ENCODE assay signal across 19 mouse cellular contexts in the genomic region with DNA sequence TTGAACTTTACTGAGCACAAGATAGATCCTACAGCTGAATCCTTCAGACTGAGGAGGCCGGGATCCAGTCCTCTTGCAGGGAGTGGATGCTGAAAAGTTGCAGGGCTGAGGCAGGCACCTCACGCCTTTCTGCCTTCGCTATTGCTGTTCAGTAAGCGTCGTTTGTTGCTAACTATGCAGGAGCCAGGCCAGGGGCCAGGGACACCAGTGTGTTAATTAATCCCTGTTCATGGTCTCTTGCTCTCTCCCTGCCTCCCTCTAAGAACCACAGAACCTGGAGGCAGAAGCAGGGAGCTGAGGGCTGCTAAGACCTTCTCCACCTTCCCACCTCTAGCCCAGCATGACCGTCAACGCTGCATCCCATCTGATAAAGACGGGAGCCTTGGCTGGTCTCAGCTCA. TPM values are rescaled to one million over a fixed set of nuclear protein-coding genes. Genes with fewer than 3 reads are reported as not detected.
DNase-seq lines count a peak whose midpoint lies in the region; ATAC-seq and TF ChIP-seq lines count a peak whose summit lies in the region.
"Had no signal": no experiment of that assay in that cellular context is flagged by ENCODE, and none has a peak within 500 bp of the region (broad histone marks: within the 10 kb centered on the region; RNA-seq: fewer than 3 reads in every experiment).

No protein-coding gene starts in this region.

- no peak for DNase-seq in cerebellum, adult 2 months
- no peak for DNase-seq in cerebellum, postnatal 36 days
- DNase-seq: adrenal gland, adult 8-10 months; adrenal gland, postnatal 14 days; adrenal gland, postnatal 36 days; B cell, adult 2 months; forebrain, postnatal 0 days had no signal

- no peak for ATAC-seq in intestine, embryonic 16.5 days
- ATAC-seq in intestine, embryonic 15.5 days: no peak; the same call in 1 of the 2 replicates
- ATAC-seq in intestine, postnatal 0 days: no peak
- ATAC-seq: activated CD4-positive, CD25-positive, alpha-beta regulatory T cell, adult 4 months; CD4-positive, CD25-positive, alpha-beta regulatory T cell, adult 4 months; forebrain, embryonic 13.5 days; forebrain, embryonic 15.5 days; forebrain, postnatal 0 days; Patski had no signal

- H3K9me3 ChIP-seq in intestine, embryonic 16.5 days (ENCODE audit: control insufficient read depth, low read length): no peaks in the 10 kb centered on the region
- H3K9me3 ChIP-seq in intestine, embryonic 15.5 days: no peaks in the 10 kb centered on the region
- no peaks in the 10 kb centered on the region for H3K9me3 ChIP-seq in intestine, postnatal 0 days (ENCODE audit: control insufficient read depth)
- H3K9me3 ChIP-seq: embryonic facial prominence, embryonic 10.5 days; embryonic facial prominence, embryonic 12.5 days; forebrain, embryonic 13.5 days; forebrain, embryonic 15.5 days; G1E had no signal

- H3K4me2 ChIP-seq in intestine, embryonic 16.5 days (ENCODE audit: low read depth, low read length): no peak overlapping the region
- no peak overlapping the region for H3K4me2 ChIP-seq in intestine, embryonic 15.5 days (replicated peaks)
- H3K4me2 ChIP-seq in intestine, postnatal 0 days (replicated peaks; ENCODE audit: low read depth): 0 out of 2 replicates have a peak overlapping the region, but pooled peaks have one; percentile 9
- H3K4me2 ChIP-seq: embryonic facial prominence, embryonic 12.5 days; forebrain, embryonic 13.5 days; forebrain, embryonic 15.5 days had no signal

- peak overlapping the region; percentile 100 for H3K27ac ChIP-seq in cerebellum, adult 2 months (ENCODE audit: insufficient read depth, low read length)
- no peak overlapping the region for H3K27ac ChIP-seq in intestine, embryonic 16.5 days (ENCODE audit: low read length)
- H3K27ac ChIP-seq in intestine, embryonic 15.5 days: no peak overlapping the region
- peak overlapping the region; percentile 57; the same call in 1 of the 2 replicates for H3K27ac ChIP-seq in intestine, postnatal 0 days (ENCODE audit: low read depth, low read length)
- H3K27ac ChIP-seq: embryonic facial prominence, embryonic 10.5 days; embryonic facial prominence, embryonic 12.5 days; forebrain, embryonic 13.5 days; forebrain, embryonic 15.5 days had no signal

- H3K27me3 ChIP-seq in cerebellum, adult 2 months (ENCODE audit: control insufficient read depth, insufficient read depth, low read length): no peaks in the 10 kb centered on the region
- no peaks in the 10 kb centered on the region for H3K27me3 ChIP-seq in intestine, embryonic 16.5 days (replicated peaks; ENCODE audit: control insufficient read depth, insufficient read depth, low read length)
- H3K27me3 ChIP-seq in intestine, embryonic 15.5 days (replicated peaks): no peaks in the 10 kb centered on the region
- no peaks in the 10 kb centered on the region for H3K27me3 ChIP-seq in intestine, postnatal 0 days (replicated peaks; ENCODE audit: control insufficient read depth, insufficient read depth, low read length)
- H3K27me3 ChIP-seq: CH12.LX; embryonic facial prominence, embryonic 12.5 days; forebrain, embryonic 13.5 days; forebrain, embryonic 15.5 days; Patski had no signal

- TF ChIP-seq CTCF in cerebellum, adult 2 months (IDR thresholded peaks at IDR 0.05; ENCODE audit: borderline replicate concordance, insufficient read depth, low read depth, low read length): no peak
- no peak for TF ChIP-seq CTCF in intestine, postnatal 0 days (IDR thresholded peaks at IDR 0.05; ENCODE audit: low read depth)

- 0 out of 2 replicates have a peak overlapping the region, but pooled peaks have one; percentile 2 for H3K9ac ChIP-seq in intestine, embryonic 16.5 days (ENCODE audit: low read depth, low read length)
- H3K9ac ChIP-seq in intestine, embryonic 15.5 days: no peak overlapping the region
- H3K9ac ChIP-seq in intestine, postnatal 0 days (ENCODE audit: low read depth, low read length): no peak overlapping the region
- H3K9ac ChIP-seq: embryonic facial prominence, embryonic 12.5 days; forebrain, embryonic 13.5 days; forebrain, embryonic 15.5 days; forebrain, postnatal 0 days had no signal

- no peak for TF ChIP-seq POLR2A in cerebellum, adult 2 months (IDR thresholded peaks at IDR 0.05; ENCODE audit: borderline replicate concordance, insufficient read depth, low read length)

- H3K4me3 ChIP-seq in cerebellum, adult 2 months (replicated peaks; ENCODE audit: insufficient read depth, low read depth, low read length): no peak overlapping the region
- H3K4me3 ChIP-seq in intestine, embryonic 16.5 days (ENCODE audit: low read length): no peak overlapping the region
- H3K4me3 ChIP-seq in intestine, embryonic 15.5 days (replicated peaks): no peak overlapping the region
- H3K4me3 ChIP-seq in intestine, postnatal 0 days (ENCODE audit: low read depth, low read length): no peak overlapping the region
- H3K4me3 ChIP-seq: embryonic facial prominence, embryonic 10.5 days; embryonic facial prominence, embryonic 12.5 days; forebrain, embryonic 13.5 days; forebrain, embryonic 15.5 days had no signal

- H3K36me3 ChIP-seq in intestine, embryonic 16.5 days (ENCODE audit: control insufficient read depth, insufficient read depth, low read length): no peaks in the 10 kb centered on the region
- no peaks in the 10 kb centered on the region for H3K36me3 ChIP-seq in intestine, embryonic 15.5 days
- no peaks in the 10 kb centered on the region for H3K36me3 ChIP-seq in intestine, postnatal 0 days (ENCODE audit: control insufficient read depth, insufficient read depth)
- H3K36me3 ChIP-seq: embryonic facial prominence, embryonic 10.5 days; embryonic facial prominence, embryonic 12.5 days; forebrain, embryonic 15.5 days; G1E had no signal

- H3K4me1 ChIP-seq in cerebellum, adult 2 months (ENCODE audit: control insufficient read depth, insufficient read depth, low read length): peaks cover 65% of the 10 kb centered on the region
- H3K4me1 ChIP-seq in intestine, embryonic 16.5 days (ENCODE audit: control insufficient read depth, insufficient read depth, low read length): peaks cover 6% of the 10 kb centered on the region; the same call in 1 of the 2 replicates
- 0 out of 2 replicates have a peak, but pooled peaks cover 6% of the 10 kb centered on the region for H3K4me1 ChIP-seq in intestine, embryonic 15.5 days (replicated peaks)
- peaks cover 4% of the 10 kb centered on the region; the same call in 1 of the 2 replicates for H3K4me1 ChIP-seq in intestine, postnatal 0 days (replicated peaks; ENCODE audit: control insufficient read depth, insufficient read depth, low read length)
- H3K4me1 ChIP-seq: forebrain, embryonic 15.5 days had no signal

- WGBS in cerebellum, adult 2 months: 50% methylated on average over 8 of the region's 8 CpGs
- 90% methylated on average over 8 of the region's 8 CpGs for WGBS in intestine, embryonic 16.5 days
- WGBS in intestine, embryonic 15.5 days: 89% methylated on average over 8 of the region's 8 CpGs
- WGBS in intestine, postnatal 0 days: 86% methylated on average over 8 of the region's 8 CpGs

RNA-seq across cellular contexts. Expression of a gene that starts 29.9 kb away (rescaled TPM):
- 80.4 and 87.9 TPM in 2 replicates for polyA plus RNA-seq in cerebellum, adult 2 months (2012; rRNA removed)
- polyA plus RNA-seq in intestine, embryonic 16.5 days (2015; fragmentation: Nextera tagmentation; extraction: Ambion mirVana): 7.9 and 11.0 TPM in 2 replicates
- 8.7 and 9.0 TPM in 2 replicates for polyA plus RNA-seq in intestine, embryonic 15.5 days (2015; fragmentation: Nextera tagmentation; extraction: Ambion mirVana)
- polyA plus RNA-seq in intestine, postnatal 0 days (2015; fragmentation: Nextera tagmentation; extraction: Ambion mirVana): 12.4 and 14.6 TPM in 2 replicates

Comparison
In these comparisons a context has a peak if more than half of its experiments do, and no peak if none do; other contexts are left out.
1. H3K27ac ChIP-seq: peak in cerebellum, adult 2 months (single experiment) and intestine, postnatal 0 days (single experiment); none in intestine, embryonic 16.5 days (single experiment) and intestine, embryonic 15.5 days (single experiment).